Mouse (Mus musculus): ENCODE results near the gene Tceanc2. TPM values are rescaled to one million over a fixed set of nuclear protein-coding genes. Genes with fewer than 3 reads are reported as not detected.

The Tceanc2 gene
- total RNA-seq (2023), result 10 to 100 TPM; 39.3 to 45.4 TPM

GRCm38 (mm10) chr4:107178830-107179490, at the start of gene Tceanc2:
Tceanc2 (minus strand) TSS chr4:107179116.

GRCm38 (mm10) chr4:107208880-107209279, 30.0 kb upstream of the Tceanc2 start, which contains the start of gene Ldlrad1:
Ldlrad1 (plus strand) TSS chr4:107209180.

GRCm38 (mm10) chr4:107178182-107178829, 610 bp downstream of the Tceanc2 start, which contains the start of gene Tmem59:
Tmem59 (plus strand) TSS chr4:107178399.

GRCm38 (mm10) chr4:107096841-107097373, 82.0 kb downstream of the Tceanc2 start, which contains the start of gene Cdcp2:
Cdcp2 (plus strand) TSS chr4:107096891.

Other genes with a start within 250 kb of the Tceanc2 start
- gene Mrpl37, start 112.2 kb downstream of the Tceanc2 start, total RNA-seq (2023), result 10 to 100 TPM; 75.0 to 79.6 TPM
- gene Cyb5rl, start 112.1 kb downstream of the Tceanc2 start, total RNA-seq (2023), result 10 to 100 TPM in 1 of 2 experiments, 1 to 10 TPM in 1; 6.5 to 10.3 TPM
- under 1 TPM; 0.36 to 0.64 TPM for gene Cdcp2, start 82.2 kb downstream of the Tceanc2 start, total RNA-seq (2023)
- gene Tmem59, start 717 bp downstream of the Tceanc2 start, total RNA-seq (2023), result 100 to 1,000 TPM; 108 to 110 TPM
- gene Ldlrad1, start 30.1 kb upstream of the Tceanc2 start, total RNA-seq (2023), result under 1 TPM in 1 of 2 experiments, not detected in 1; 0.67 TPM
- gene Lrrc42, start 74.4 kb upstream of the Tceanc2 start, total RNA-seq (2023), result 10 to 100 TPM; 23.8 to 25.9 TPM
- 10 to 100 TPM; 14.5 to 17.9 TPM for gene Hspb11, start 74.5 kb upstream of the Tceanc2 start, total RNA-seq (2023)
- gene Dio1, start 128.1 kb upstream of the Tceanc2 start, total RNA-seq (2023), result not detected
- gene Yipf1, start 135.2 kb upstream of the Tceanc2 start, total RNA-seq (2023), result 10 to 100 TPM; 47.4 to 50.3 TPM
- gene Ndc1, start 188.7 kb upstream of the Tceanc2 start, total RNA-seq (2023), result 1 to 10 TPM; 8.6 to 9.8 TPM

Data from B cell, adult 67 days (primary cell).